Mouse (Mus musculus) cerebellum, adult 2 months (tissue): ENCODE measurements around the gene Lancl1.

Experiments used
- CTCF ChIP-seq: fragments of 200-500 bp; IDR thresholded peaks from 2 replicates; pipeline ENCODE4 v1.5.1; 2011; ENCODE audit warnings: low read depth, mild to moderate bottlenecking, control low read depth, low read length, moderate library complexity, borderline replicate concordance; ENCODE audit not compliant: insufficient read depth
- POLR2A ChIP-seq: fragments of 200-500 bp; IDR thresholded peaks from 2 replicates; pipeline ENCODE4 v1.6.1; 2011; ENCODE audit warnings: low read length, control low read depth, borderline replicate concordance; ENCODE audit not compliant: insufficient read depth

DNA sequence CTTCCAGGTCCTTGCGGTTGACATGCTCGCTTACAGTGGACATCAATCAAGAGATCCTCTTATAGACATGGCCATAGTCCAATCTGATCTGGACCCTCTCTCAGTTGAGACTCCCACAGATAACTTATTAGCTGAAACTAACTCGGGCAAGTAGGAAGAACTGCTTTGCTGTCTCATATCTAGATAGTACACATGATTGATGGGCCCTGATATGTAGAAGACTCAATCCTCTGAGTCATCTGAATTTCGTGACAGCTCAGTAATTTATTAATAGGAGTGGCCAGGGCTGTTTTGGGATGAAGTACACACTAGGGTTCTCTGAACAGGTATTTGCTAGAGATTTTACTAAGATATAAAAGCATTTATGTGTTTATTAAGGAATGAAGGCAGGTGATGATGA lies 10.0 kb upstream of the Lancl1 start:
- no peak for TF ChIP-seq CTCF
- no peak for TF ChIP-seq POLR2A
